Mouse (Mus musculus): ENCODE data around the gene Mapk13. TPM values are rescaled to one million over a fixed set of nuclear protein-coding genes. Genes with fewer than 3 reads are reported as not detected.

The Mapk13 gene
- polyA plus RNA-seq (2012): not detected in 2 replicates

DNA sequence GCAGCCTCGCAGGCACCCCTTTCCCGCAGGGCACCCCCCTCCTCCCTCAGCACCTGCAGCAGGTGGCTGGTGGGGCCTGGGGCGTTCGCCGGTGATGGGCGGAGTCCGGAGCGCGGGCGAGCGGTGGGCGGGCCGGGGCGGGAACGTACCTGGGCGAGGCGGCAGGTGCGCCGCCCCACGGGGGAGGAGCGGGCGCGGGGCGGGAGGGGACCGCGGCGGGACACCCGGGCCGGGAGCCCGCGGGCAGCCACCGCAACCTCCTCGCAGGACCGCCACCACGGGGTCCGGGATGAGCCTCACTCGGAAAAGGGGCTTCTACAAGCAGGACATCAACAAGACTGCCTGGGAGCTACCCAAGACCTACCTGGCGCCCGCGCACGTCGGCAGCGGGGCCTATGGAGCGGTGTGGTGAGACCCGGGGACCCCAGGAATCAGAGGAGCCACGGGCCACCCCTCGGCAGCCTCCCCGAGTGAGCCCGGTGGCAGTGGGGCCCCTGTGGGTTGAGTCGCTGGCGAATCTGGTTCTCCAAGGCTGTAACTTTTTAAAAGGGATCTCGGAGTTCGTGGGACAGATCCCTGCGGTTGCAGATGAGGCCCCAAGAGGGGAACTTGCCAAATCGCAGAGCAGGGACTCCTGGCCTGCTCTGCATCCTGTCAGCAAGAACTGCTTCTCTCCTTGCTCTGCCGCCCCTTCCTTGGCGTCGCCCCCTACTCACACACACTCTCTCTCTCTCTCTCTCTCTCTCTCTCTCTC, at the start of gene Mapk13:
Gene Mapk13, plus strand, starts transcription at position 177 of the 754 bp plus-strand sequence.
- TF ChIP-seq GATA1 (IDR thresholded peaks at IDR 0.05; ENCODE audit: low read length): no peak

DNA sequence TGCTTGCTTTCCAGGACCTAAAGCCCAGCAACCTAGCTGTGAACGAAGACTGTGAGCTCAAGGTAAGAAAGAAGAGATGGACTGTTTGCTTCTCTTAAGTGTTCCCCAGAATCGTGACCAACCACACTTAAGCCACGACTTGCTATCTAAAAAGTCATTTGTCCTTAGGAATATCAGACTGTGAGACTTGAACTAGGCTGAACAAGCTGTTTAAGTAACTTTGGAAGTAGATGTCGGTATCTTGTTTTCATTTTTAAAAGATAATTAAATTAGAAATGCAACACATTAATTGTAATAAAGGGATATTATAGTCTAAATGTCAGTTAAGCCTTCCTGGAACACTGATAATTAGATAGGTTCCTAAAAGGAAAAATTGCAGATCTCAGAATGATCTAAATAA, 43.3 kb upstream of the Mapk13 start, which contains the start of gene AC170998.1:
Gene AC170998.1, plus strand, starts transcription at position 301 of the 400 bp plus-strand sequence.
- TF ChIP-seq GATA1 (IDR thresholded peaks at IDR 0.05; ENCODE audit: low read length): no peak

GRCm38 (mm10) chr17:28735317-28736105, 33.6 kb upstream of the Mapk13 start:
- no peak for TF ChIP-seq GATA1 (IDR thresholded peaks at IDR 0.05; ENCODE audit: low read length)

- TF ChIP-seq GATA1 (IDR thresholded peaks at IDR 0.05; ENCODE audit: low read length): no peak
These were observed 32.6 kb upstream of the Mapk13 start for GRCm38 (mm10) chr17:28736486-28736885.

GRCm38 (mm10) chr17:28737973-28738372, 31.1 kb upstream of the Mapk13 start:
- no peak for TF ChIP-seq GATA1 (IDR thresholded peaks at IDR 0.05; ENCODE audit: low read length)

GRCm38 (mm10) chr17:28739244-28739643, 29.9 kb upstream of the Mapk13 start:
- no peak for TF ChIP-seq GATA1 (IDR thresholded peaks at IDR 0.05; ENCODE audit: low read length)

GRCm38 (mm10) chr17:28743145-28743866, 25.8 kb upstream of the Mapk13 start:
- TF ChIP-seq GATA1 (IDR thresholded peaks at IDR 0.05; ENCODE audit: low read length): no peak

DNA sequence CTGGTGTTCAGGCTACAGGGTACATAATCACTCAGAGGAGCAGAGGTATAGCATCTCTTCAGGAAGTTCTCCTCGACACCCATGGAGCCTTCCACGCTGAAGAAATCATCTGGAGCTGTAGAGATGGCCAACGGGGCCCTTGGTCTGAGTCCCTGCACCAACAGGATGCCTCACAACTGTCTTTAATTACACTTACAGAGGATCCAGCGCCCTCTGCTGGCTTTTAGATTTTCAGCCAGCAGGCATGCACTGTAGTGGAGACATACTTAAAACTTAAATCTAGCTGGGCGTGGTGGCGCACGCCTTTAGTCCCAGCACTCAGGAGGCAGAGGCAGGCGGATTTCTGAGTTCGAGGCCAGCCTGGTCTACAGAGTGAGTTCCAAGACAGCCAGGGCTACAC, 25.2 kb upstream of the Mapk13 start:
- no peak for TF ChIP-seq GATA1 (IDR thresholded peaks at IDR 0.05; ENCODE audit: low read length)

- TF ChIP-seq GATA1 (IDR thresholded peaks at IDR 0.05; ENCODE audit: low read length): no peak
These were observed 23.3 kb upstream of the Mapk13 start for GRCm38 (mm10) chr17:28745773-28746172.

GRCm38 (mm10) chr17:28748001-28748400, 21.1 kb upstream of the Mapk13 start:
- no peak for TF ChIP-seq GATA1 (IDR thresholded peaks at IDR 0.05; ENCODE audit: low read length)

GRCm38 (mm10) chr17:28750580-28750979, 18.5 kb upstream of the Mapk13 start:
- no peak for TF ChIP-seq GATA1 (IDR thresholded peaks at IDR 0.05; ENCODE audit: low read length)

DNA sequence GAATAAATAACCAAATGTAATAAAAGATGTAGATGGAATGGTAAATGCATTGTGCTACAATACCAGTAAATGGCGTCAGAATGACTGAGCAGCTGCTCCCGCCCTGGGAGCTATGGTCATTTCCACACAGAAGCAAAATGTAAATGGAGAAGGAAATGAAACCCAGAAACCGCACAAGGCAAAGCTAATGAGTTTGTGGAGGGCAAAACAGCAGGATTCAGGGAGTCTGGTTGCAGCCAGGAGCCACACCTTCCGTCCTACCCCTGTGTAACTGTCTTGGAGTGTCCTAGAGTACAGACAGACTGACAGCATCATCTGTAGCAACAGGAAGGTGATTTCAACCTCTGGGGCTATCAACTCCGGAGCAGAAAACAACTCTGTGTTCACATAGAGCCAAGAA, 12.7 kb upstream of the Mapk13 start:
- TF ChIP-seq GATA1 (IDR thresholded peaks at IDR 0.05; ENCODE audit: low read length): no peak

DNA sequence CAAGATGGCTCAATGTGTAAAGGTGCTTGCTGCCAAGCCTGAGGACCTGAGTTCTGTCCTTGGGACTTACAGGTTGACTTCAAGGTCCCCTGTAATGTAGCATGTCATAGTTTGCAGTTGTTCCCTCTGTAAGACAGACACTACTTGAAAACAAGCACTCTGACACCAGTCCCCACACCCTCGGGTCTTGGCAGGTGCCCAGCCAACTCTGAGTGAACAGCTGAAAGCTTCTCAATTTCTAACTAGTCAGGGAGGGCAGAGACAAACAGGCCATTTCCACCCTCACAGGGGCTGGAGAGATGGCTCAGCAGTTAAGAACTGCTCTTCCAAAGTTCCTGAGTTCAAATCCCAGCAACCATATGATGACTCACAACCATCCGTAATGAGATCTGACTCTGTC, 11.6 kb upstream of the Mapk13 start:
- no peak for TF ChIP-seq GATA1 (IDR thresholded peaks at IDR 0.05; ENCODE audit: low read length)

DNA sequence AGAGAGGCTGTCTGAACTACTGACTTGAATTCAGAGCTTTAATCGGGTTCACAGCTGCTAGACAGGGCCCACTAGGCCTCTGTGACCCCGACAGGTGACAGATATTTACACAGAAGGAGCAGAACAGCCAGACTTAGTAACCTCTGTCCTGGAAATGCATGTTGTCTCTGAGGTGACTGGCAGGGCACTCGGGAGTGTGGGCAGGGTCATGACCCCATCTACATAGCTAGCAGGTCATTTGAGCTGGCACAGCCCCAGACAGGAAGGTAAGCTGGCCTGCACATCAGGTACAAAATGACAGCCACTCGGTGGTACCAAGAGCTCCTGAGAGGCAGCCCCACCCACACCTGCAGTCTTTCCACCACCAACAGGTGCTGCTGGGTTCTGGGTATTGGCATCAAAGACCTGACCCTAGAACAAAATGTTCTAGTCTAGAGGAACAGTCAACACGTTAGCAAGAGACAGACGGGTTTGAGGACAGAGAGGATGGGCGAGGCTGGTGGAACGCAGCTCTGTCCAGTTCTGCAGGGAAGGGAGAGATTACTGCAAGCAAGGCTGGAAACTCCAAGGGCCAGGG, 8.3 kb upstream of the Mapk13 start:
- no peak for TF ChIP-seq GATA1 (IDR thresholded peaks at IDR 0.05; ENCODE audit: low read length)

- TF ChIP-seq GATA1 (IDR thresholded peaks at IDR 0.05; ENCODE audit: low read length): no peak
These were observed 7.2 kb upstream of the Mapk13 start for GRCm38 (mm10) chr17:28761871-28762270.

DNA sequence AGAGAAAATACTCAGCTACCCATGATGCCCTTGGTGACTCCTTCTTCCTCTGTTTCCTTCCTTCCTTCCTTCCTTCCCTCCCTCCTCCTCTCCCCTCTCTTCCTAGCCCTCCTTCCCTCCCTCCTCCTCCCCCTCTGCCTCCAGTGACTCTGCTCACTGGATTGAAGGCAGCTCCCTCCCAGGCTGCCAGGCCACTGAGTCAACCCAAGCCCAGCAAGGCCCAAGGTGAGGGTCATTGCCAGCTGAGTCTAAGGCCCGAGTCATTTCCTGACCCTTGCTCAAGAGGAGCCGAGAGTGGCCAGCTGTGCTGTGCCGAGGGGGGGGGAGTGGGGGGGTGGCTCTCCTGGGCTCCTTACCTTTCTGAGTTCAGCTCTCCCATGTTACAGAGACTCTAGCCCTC, 2.9 kb upstream of the Mapk13 start:
- TF ChIP-seq GATA1 (IDR thresholded peaks at IDR 0.05; ENCODE audit: low read length): no peak
